Mouse (Mus musculus): Measurements from ENCODE around the gene Exosc9. TPM values are rescaled to one million over a fixed set of nuclear protein-coding genes. Genes with fewer than 3 reads are reported as not detected.

The Exosc9 gene
- polyA plus RNA-seq, 1 experiment from 2014 or later, result 62.1 TPM

GRCm38 (mm10) chr3:36530345-36530744 is 22.1 kb upstream of the Exosc9 start:
- Histone ChIP-seq H3K9me3 (ENCODE audit: control insufficient read depth, low read length) (no peaks in the 10 kb centered on the region), H3K4me3 (ENCODE audit: low read depth, low read length) (no peak overlapping the region), H3K4me2 (ENCODE audit: low read length) (no peak overlapping the region), H3K9ac (ENCODE audit: low read length) (no peak overlapping the region), H3K36me3 (ENCODE audit: control insufficient read depth, insufficient read depth, low read length) (no peaks in the 10 kb centered on the region), H3K27ac (ENCODE audit: low read depth) (no peak overlapping the region), H3K27me3 (replicated peaks; ENCODE audit: control insufficient read depth, insufficient read depth, low read length) (no peaks in the 10 kb centered on the region), H3K4me1 (replicated peaks; ENCODE audit: control insufficient read depth, insufficient read depth, low read length) (peaks cover 8% of the 10 kb centered on the region)
- ATAC-seq (replicated peaks; ENCODE audit: low FRiP score, low TSS enrichment, low read depth), result no peak
- no peak for DNase-seq (ENCODE audit: low spot score)
- WGBS, result 86% methylated on average over 6 of the region's 6 CpGs

- H3K36me3 ChIP-seq (ENCODE audit: control insufficient read depth, insufficient read depth, low read length), result no peaks in the 10 kb centered on the region
Measured at GRCm38 (mm10) chr3:36530781-36531180, 21.6 kb upstream of the Exosc9 start.

GRCm38 (mm10) chr3:36531242-36531641 is 21.2 kb upstream of the Exosc9 start:
- H3K9me3 ChIP-seq (ENCODE audit: control insufficient read depth, low read length), result no peaks in the 10 kb centered on the region
- H3K4me3 ChIP-seq (ENCODE audit: low read depth, low read length), result no peak overlapping the region
- no peaks in the 10 kb centered on the region for H3K36me3 ChIP-seq (ENCODE audit: control insufficient read depth, insufficient read depth, low read length)
- no peak overlapping the region for H3K9ac ChIP-seq (ENCODE audit: low read length)
- peaks cover 8% of the 10 kb centered on the region for H3K4me1 ChIP-seq (replicated peaks; ENCODE audit: control insufficient read depth, insufficient read depth, low read length)
- H3K27ac ChIP-seq (ENCODE audit: low read depth), result no peak overlapping the region
- peak overlapping the region; percentile 65 for H3K4me2 ChIP-seq (ENCODE audit: low read length)
- DNase-seq (ENCODE audit: low spot score), result no peak
- WGBS, result 40% methylated on average over 2 of the region's 2 CpGs
- no peak for ATAC-seq (replicated peaks; ENCODE audit: low FRiP score, low TSS enrichment, low read depth)
- no peaks in the 10 kb centered on the region for H3K27me3 ChIP-seq (replicated peaks; ENCODE audit: control insufficient read depth, insufficient read depth, low read length)

More at GRCm38 (mm10) chr3:36530781-36531180, 21.6 kb upstream of the Exosc9 start:
- ATAC-seq (replicated peaks; ENCODE audit: low FRiP score, low TSS enrichment, low read depth) (no peak), DNase-seq (ENCODE audit: low spot score) (no peak)
- H3K4me2 ChIP-seq (ENCODE audit: low read length), result no peak overlapping the region
- no peak overlapping the region for H3K4me3 ChIP-seq (ENCODE audit: low read depth, low read length)
- H3K27me3 ChIP-seq (replicated peaks; ENCODE audit: control insufficient read depth, insufficient read depth, low read length), result no peaks in the 10 kb centered on the region
- H3K9me3 ChIP-seq (ENCODE audit: control insufficient read depth, low read length), result no peaks in the 10 kb centered on the region
- no peak overlapping the region for H3K9ac ChIP-seq (ENCODE audit: low read length)
- WGBS, result 81% methylated on average over 5 of the region's 5 CpGs
- H3K27ac ChIP-seq (ENCODE audit: low read depth), result no peak overlapping the region
- peaks cover 8% of the 10 kb centered on the region for H3K4me1 ChIP-seq (replicated peaks; ENCODE audit: control insufficient read depth, insufficient read depth, low read length)

- Histone ChIP-seq H3K27ac (ENCODE audit: low read depth) (no peak overlapping the region), H3K4me3 (ENCODE audit: low read depth, low read length) (peak overlapping the region; percentile 32), H3K9ac (ENCODE audit: low read length) (peak overlapping the region; percentile 27; the same call in 1 of the 2 replicates), H3K36me3 (ENCODE audit: control insufficient read depth, insufficient read depth, low read length) (no peaks in the 10 kb centered on the region), H3K9me3 (ENCODE audit: control insufficient read depth, low read length) (no peaks in the 10 kb centered on the region), H3K27me3 (replicated peaks; ENCODE audit: control insufficient read depth, insufficient read depth, low read length) (no peaks in the 10 kb centered on the region), H3K4me1 (replicated peaks; ENCODE audit: control insufficient read depth, insufficient read depth, low read length) (peaks cover 8% of the 10 kb centered on the region), H3K4me2 (ENCODE audit: low read length) (peak overlapping the region; percentile 65)
- WGBS, result 3% methylated on average over 18 of the region's 18 CpGs
- ATAC-seq (replicated peaks; ENCODE audit: low FRiP score, low TSS enrichment, low read depth) (no peak), DNase-seq (ENCODE audit: low spot score) (peak; percentile 70)
Measured at GRCm38 (mm10) chr3:36531979-36532542, 20.3 kb upstream of the Exosc9 start.

- Histone ChIP-seq H3K27me3 (replicated peaks; ENCODE audit: control insufficient read depth, insufficient read depth, low read length) (no peaks in the 10 kb centered on the region), H3K4me2 (ENCODE audit: low read length) (peak overlapping the region; percentile 65; the same call in 1 of the 2 replicates), H3K36me3 (ENCODE audit: control insufficient read depth, insufficient read depth, low read length) (no peaks in the 10 kb centered on the region), H3K27ac (ENCODE audit: low read depth) (peak overlapping the region; percentile 38; the same call in 1 of the 2 replicates), H3K4me1 (replicated peaks; ENCODE audit: control insufficient read depth, insufficient read depth, low read length) (peaks cover 8% of the 10 kb centered on the region), H3K9ac (ENCODE audit: low read length) (no peak overlapping the region), H3K4me3 (ENCODE audit: low read depth, low read length) (no peak overlapping the region), H3K9me3 (ENCODE audit: control insufficient read depth, low read length) (no peaks in the 10 kb centered on the region)
- no peak; the same call in 1 of the 2 replicates for ATAC-seq (replicated peaks; ENCODE audit: low FRiP score, low TSS enrichment, low read depth)
- 28% methylated on average over 7 of the region's 7 CpGs for WGBS
- DNase-seq (ENCODE audit: low spot score), result peak; percentile 55
Measured at GRCm38 (mm10) chr3:36532738-36533137, 19.7 kb upstream of the Exosc9 start.

- H3K4me3 ChIP-seq (ENCODE audit: low read depth, low read length), result no peak overlapping the region
- H3K9me3 ChIP-seq (ENCODE audit: control insufficient read depth, low read length), result no peaks in the 10 kb centered on the region
- no peak overlapping the region for H3K9ac ChIP-seq (ENCODE audit: low read length)
- H3K4me2 ChIP-seq (ENCODE audit: low read length), result 0 out of 2 replicates have a peak overlapping the region, but pooled peaks have one; percentile 6
- H3K36me3 ChIP-seq (ENCODE audit: control insufficient read depth, insufficient read depth, low read length), result no peaks in the 10 kb centered on the region
- WGBS, result 4% methylated on average over 1 of the region's 1 CpGs
- DNase-seq (ENCODE audit: low spot score) (peak; percentile 59), ATAC-seq (replicated peaks; ENCODE audit: low FRiP score, low TSS enrichment, low read depth) (peak; percentile 73)
- no peaks in the 10 kb centered on the region for H3K27me3 ChIP-seq (replicated peaks; ENCODE audit: control insufficient read depth, insufficient read depth, low read length)
- peak overlapping the region; percentile 38; the same call in 1 of the 2 replicates for H3K27ac ChIP-seq (ENCODE audit: low read depth)
- H3K4me1 ChIP-seq (replicated peaks; ENCODE audit: control insufficient read depth, insufficient read depth, low read length), result peaks cover 8% of the 10 kb centered on the region
Measured at GRCm38 (mm10) chr3:36533201-36533672, 19.2 kb upstream of the Exosc9 start.

- Histone ChIP-seq H3K27ac (ENCODE audit: low read depth) (no peak overlapping the region), H3K4me2 (ENCODE audit: low read length) (no peak overlapping the region), H3K27me3 (replicated peaks; ENCODE audit: control insufficient read depth, insufficient read depth, low read length) (no peaks in the 10 kb centered on the region), H3K4me3 (ENCODE audit: low read depth, low read length) (no peak overlapping the region), H3K4me1 (replicated peaks; ENCODE audit: control insufficient read depth, insufficient read depth, low read length) (peaks cover 8% of the 10 kb centered on the region), H3K9me3 (ENCODE audit: control insufficient read depth, low read length) (no peaks in the 10 kb centered on the region), H3K36me3 (ENCODE audit: control insufficient read depth, insufficient read depth, low read length) (no peaks in the 10 kb centered on the region), H3K9ac (ENCODE audit: low read length) (no peak overlapping the region)
- WGBS, result 86% methylated on average over 12 of the region's 12 CpGs
- no peak for DNase-seq (ENCODE audit: low spot score)
- ATAC-seq (replicated peaks; ENCODE audit: low FRiP score, low TSS enrichment, low read depth), result no peak
Measured at GRCm38 (mm10) chr3:36536041-36536440, 16.4 kb upstream of the Exosc9 start.

GRCm38 (mm10) chr3:36537701-36538470 is 14.5 kb upstream of the Exosc9 start:
- Histone ChIP-seq H3K27me3 (replicated peaks; ENCODE audit: control insufficient read depth, insufficient read depth, low read length) (no peaks in the 10 kb centered on the region), H3K4me3 (ENCODE audit: low read depth, low read length) (no peak overlapping the region), H3K4me1 (replicated peaks; ENCODE audit: control insufficient read depth, insufficient read depth, low read length) (no peaks in the 10 kb centered on the region), H3K4me2 (ENCODE audit: low read length) (no peak overlapping the region), H3K27ac (ENCODE audit: low read depth) (no peak overlapping the region), H3K9ac (ENCODE audit: low read length) (no peak overlapping the region), H3K9me3 (ENCODE audit: control insufficient read depth, low read length) (no peaks in the 10 kb centered on the region), H3K36me3 (ENCODE audit: control insufficient read depth, insufficient read depth, low read length) (no peaks in the 10 kb centered on the region)
- 83% methylated on average over 4 of the region's 4 CpGs for WGBS
- DNase-seq (ENCODE audit: low spot score) (no peak), ATAC-seq (replicated peaks; ENCODE audit: low FRiP score, low TSS enrichment, low read depth) (no peak)
